Mouse (Mus musculus) hindbrain, embryonic 12.5 days (tissue): ENCODE results near the gene Dchs2. TPM values are rescaled to one million over a fixed set of nuclear protein-coding genes. Genes with fewer than 3 reads are reported as not detected.
A peak's percentile ranks its signal among the peaks of the same experiment; 100 is the strongest.

Source experiments
- ATAC-seq: fragments of 200-750 bp; cut with Nextera tagmentation; 2 replicates; pipeline ENCODE4 v1.8.0; 2017; ENCODE audit warnings: moderate TSS enrichment; ENCODE audit not compliant: low FRiP score
- H3K27ac ChIP-seq: fragments of 300-500 bp; sonication (generic); 2 replicates; pipeline ENCODE4 v1.5.1; 2016; ENCODE audit warnings: mild to moderate bottlenecking
- H3K27me3 ChIP-seq: fragments of 300-500 bp; sonication (generic); 2 replicates; pipeline ENCODE4 v1.6.1; 2016; ENCODE audit warnings: mild to moderate bottlenecking
- H3K36me3 ChIP-seq: fragments of 300-500 bp; sonication (generic); 2 replicates; pipeline ENCODE4 v1.6.1; 2016; ENCODE audit warnings: mild to moderate bottlenecking
- H3K4me1 ChIP-seq: fragments of 300-500 bp; sonication (generic); 2 replicates; pipeline ENCODE4 v1.6.1; 2016
- H3K4me2 ChIP-seq: fragments of 300-500 bp; sonication (generic); replicated peaks from 2 replicates; pipeline ENCODE4 v1.6.1; 2016; ENCODE audit warnings: mild to moderate bottlenecking
- H3K4me3 ChIP-seq: fragments of 300-500 bp; sonication (generic); 2 replicates; pipeline ENCODE4 v1.5.1; 2016; ENCODE audit warnings: mild to moderate bottlenecking
- H3K9ac ChIP-seq: fragments of 300-500 bp; sonication (generic); 2 replicates; pipeline ENCODE4 v1.6.1; 2016; ENCODE audit warnings: mild to moderate bottlenecking, moderate library complexity
- H3K9me3 ChIP-seq: fragments of 300-500 bp; sonication (generic); replicated peaks from 2 replicates; pipeline ENCODE4 v1.6.1; 2016; ENCODE audit warnings: mild to moderate bottlenecking
- WGBS: fragments of 180-500 bp; shearing (Covaris S2); methylation state at CpG from one replicate; pipeline ENCODE4 v1.1.7; 2016; 5-methylcytosine and 5-hydroxymethylcytosine counted together
- polyA plus RNA-seq: library from polyadenylated mRNA; unstranded; fragments of >200 nt; fragmentation: Nextera tagmentation; extraction: Ambion mirVana; gene quantifications from 2 replicates; pipeline ENCODE4 v1.2.1, GENCODE M21; 2016

Dchs2 gene
- polyA plus RNA-seq, 1 experiment from 2014 or later = 1.3 TPM

GRCm38 (mm10) chr3:83270982-83271381 is 143.2 kb downstream of the Dchs2 start:
- Histone ChIP-seq H3K9me3 (no peaks in the 10 kb centered on the region), H3K4me1 (no peaks in the 10 kb centered on the region), H3K36me3 (no peaks in the 10 kb centered on the region), H3K4me2 (no peak overlapping the region), H3K4me3 (no peak overlapping the region), H3K27me3 (no peaks in the 10 kb centered on the region), H3K27ac (no peak overlapping the region), H3K9ac (no peak overlapping the region)
- WGBS = 69% methylated on average over 9 of the region's 9 CpGs
- ATAC-seq = no peak

DNA sequence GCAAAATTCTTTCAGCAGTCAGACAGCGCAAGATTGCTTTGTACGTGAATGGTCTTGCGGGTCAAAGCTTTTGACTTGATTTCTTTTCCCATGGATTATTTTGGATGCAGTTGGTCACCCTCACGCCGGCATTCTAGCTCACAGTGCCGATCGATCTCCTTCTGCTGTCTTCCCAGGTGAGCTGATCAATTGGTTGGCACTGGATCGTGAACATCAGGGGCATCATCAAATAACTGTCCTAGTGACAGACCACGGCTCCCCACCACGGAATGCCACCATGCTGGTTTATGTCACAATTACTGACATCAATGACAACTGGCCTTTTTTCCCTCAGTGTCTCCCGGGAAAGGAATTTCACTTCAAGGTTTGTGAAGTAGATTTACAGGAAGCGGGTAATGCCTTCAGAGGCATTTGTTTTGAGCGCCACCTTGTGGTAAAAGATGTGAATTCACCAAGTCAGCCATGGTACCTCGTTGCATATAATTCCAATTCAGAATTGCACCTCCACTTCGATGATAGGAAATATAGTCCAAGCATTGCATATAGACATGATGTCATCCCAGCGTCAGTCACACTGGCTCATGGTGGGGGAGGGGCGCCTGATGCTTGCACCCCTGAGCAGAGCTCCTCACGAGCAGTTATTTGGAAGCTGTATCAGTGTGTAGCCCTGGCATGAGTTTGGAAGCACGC is 146.0 kb downstream of the Dchs2 start:
- Histone ChIP-seq H3K4me2 (peak overlapping the region; percentile 36), H3K27me3 (no peaks in the 10 kb centered on the region), H3K9ac (no peak overlapping the region), H3K36me3 (no peaks in the 10 kb centered on the region), H3K9me3 (no peaks in the 10 kb centered on the region), H3K4me1 (no peaks in the 10 kb centered on the region), H3K4me3 (no peak overlapping the region), H3K27ac (no peak overlapping the region)
- WGBS = 38% methylated on average over 19 of the region's 19 CpGs
- ATAC-seq = peak; percentile 73

DNA sequence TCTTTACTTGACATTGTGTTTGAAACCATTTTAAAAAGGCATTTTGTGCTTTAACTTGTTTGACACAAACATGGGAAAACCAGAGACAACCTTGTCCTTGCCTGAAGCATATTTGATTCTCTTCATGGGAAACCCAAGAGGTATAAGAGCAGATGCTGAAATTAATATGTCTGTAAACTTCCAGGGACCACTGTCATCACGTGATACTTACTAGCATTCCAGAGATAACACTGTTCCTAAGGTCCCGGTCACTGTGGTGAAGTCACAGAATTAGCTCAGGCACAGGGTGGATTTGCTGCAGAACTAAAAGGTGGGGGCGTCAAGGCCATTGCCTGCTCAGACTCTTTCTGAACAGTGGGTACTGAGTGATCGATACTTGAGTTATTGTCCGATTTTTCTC is 148.0 kb downstream of the Dchs2 start:
- H3K9ac ChIP-seq = no peak overlapping the region
- WGBS = 75% methylated on average over 5 of the region's 5 CpGs
- H3K4me3 ChIP-seq = no peak overlapping the region
- H3K27ac ChIP-seq = no peak overlapping the region
- no peaks in the 10 kb centered on the region for H3K4me1 ChIP-seq
- no peak overlapping the region for H3K4me2 ChIP-seq
- no peaks in the 10 kb centered on the region for H3K9me3 ChIP-seq
- ATAC-seq = no peak
- H3K27me3 ChIP-seq = no peaks in the 10 kb centered on the region
- no peaks in the 10 kb centered on the region for H3K36me3 ChIP-seq

DNA sequence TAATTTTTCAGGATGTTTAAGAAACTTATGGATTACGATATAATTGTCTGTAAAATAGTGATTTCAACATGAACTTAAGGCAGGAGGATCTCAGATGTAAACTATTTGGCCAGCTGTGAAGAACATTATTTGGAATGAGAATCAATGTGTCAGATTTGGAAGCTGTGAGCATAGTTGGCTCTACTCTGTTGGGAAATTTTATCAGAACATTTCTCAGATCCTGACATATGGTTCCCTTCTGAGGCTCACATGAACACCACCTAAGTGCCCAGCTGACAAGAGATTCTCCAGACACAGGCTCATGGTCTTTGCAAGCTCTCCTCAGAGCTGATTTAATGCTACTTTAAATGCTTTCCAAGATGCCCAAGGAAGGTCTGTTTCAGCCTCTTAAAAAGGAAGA is 156.1 kb downstream of the Dchs2 start:
- no peak overlapping the region for H3K9ac ChIP-seq
- no peaks in the 10 kb centered on the region for H3K27me3 ChIP-seq
- no peaks in the 10 kb centered on the region for H3K4me1 ChIP-seq
- no peaks in the 10 kb centered on the region for H3K36me3 ChIP-seq
- no peak for ATAC-seq
- H3K4me3 ChIP-seq = no peak overlapping the region
- no peak overlapping the region for H3K4me2 ChIP-seq
- H3K9me3 ChIP-seq = no peaks in the 10 kb centered on the region
- H3K27ac ChIP-seq = no peak overlapping the region
- WGBS = 79% methylated on average over 1 of the region's 1 CpGs

DNA sequence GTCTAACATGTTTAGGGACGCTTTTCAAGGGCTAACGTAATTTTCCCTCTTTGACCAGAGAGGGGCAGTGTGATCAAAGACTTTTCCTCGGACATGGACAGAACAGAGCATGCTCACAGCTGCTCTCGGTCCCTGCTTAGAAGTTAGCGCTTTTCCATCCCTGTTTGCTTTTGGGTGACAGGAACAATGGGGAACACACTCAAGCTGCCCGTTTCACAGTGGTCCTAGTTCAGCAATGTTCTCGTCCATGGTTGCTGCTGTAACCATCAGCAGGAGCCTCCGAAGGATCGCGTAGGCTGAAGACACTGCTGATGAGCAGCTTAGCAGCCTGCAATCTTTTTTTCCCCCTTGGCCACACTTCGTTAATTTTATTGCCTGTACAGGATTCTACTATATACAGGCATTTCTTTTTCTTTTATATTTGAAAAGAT is 159.2 kb downstream of the Dchs2 start:
- Histone ChIP-seq H3K9me3 (no peaks in the 10 kb centered on the region), H3K9ac (peak overlapping the region; percentile 51; the same call in 1 of the 2 replicates), H3K4me1 (no peaks in the 10 kb centered on the region), H3K27ac (0 out of 2 replicates have a peak overlapping the region, but pooled peaks have one; percentile 23), H3K27me3 (no peaks in the 10 kb centered on the region), H3K4me2 (peak overlapping the region; percentile 62), H3K4me3 (peak overlapping the region; percentile 43), H3K36me3 (no peaks in the 10 kb centered on the region)
- 5% methylated on average over 11 of the region's 11 CpGs for WGBS
- ATAC-seq = peak; percentile 91

- H3K4me3 ChIP-seq = no peak overlapping the region
- 61% methylated on average over 6 of the region's 6 CpGs for WGBS
- no peaks in the 10 kb centered on the region for H3K36me3 ChIP-seq
- no peaks in the 10 kb centered on the region for H3K9me3 ChIP-seq
- no peaks in the 10 kb centered on the region for H3K4me1 ChIP-seq
- no peaks in the 10 kb centered on the region for H3K27me3 ChIP-seq
- no peak overlapping the region for H3K9ac ChIP-seq
- no peak for ATAC-seq
- no peak overlapping the region for H3K27ac ChIP-seq
- no peak overlapping the region for H3K4me2 ChIP-seq
These were observed 160.5 kb downstream of the Dchs2 start for GRCm38 (mm10) chr3:83288118-83288840.

- ATAC-seq = no peak
- Histone ChIP-seq H3K9me3 (no peaks in the 10 kb centered on the region), H3K4me1 (no peaks in the 10 kb centered on the region), H3K27ac (no peak overlapping the region), H3K27me3 (no peaks in the 10 kb centered on the region), H3K9ac (no peak overlapping the region), H3K4me2 (no peak overlapping the region), H3K36me3 (no peaks in the 10 kb centered on the region), H3K4me3 (no peak overlapping the region)
These were observed 162.7 kb downstream of the Dchs2 start for GRCm38 (mm10) chr3:83290482-83290881.

DNA sequence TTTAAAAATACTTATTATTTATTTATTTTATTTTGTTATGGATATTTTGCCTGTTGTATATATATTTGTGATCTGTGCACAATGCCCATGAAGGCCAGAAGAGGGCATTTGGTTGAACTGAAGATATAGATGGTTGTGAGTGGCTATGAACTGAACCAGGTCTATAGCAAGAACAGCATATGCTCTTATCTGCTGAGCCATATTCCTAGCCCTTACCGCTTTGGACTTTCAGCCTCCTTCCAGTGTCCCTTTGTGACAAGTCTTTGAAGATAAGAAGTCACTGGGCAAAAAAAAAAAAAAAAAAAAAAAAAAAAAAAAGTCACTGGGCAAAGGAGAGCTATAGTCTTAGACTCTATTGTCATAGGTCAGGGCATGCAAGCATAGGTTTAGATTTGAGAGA is 163.2 kb downstream of the Dchs2 start:
- Histone ChIP-seq H3K9me3 (no peaks in the 10 kb centered on the region), H3K27ac (no peak overlapping the region), H3K4me3 (no peak overlapping the region), H3K27me3 (no peaks in the 10 kb centered on the region), H3K4me2 (no peak overlapping the region), H3K9ac (no peak overlapping the region), H3K4me1 (no peaks in the 10 kb centered on the region), H3K36me3 (no peaks in the 10 kb centered on the region)
- ATAC-seq = no peak
- WGBS = 88% methylated on average over 1 of the region's 1 CpGs

DNA sequence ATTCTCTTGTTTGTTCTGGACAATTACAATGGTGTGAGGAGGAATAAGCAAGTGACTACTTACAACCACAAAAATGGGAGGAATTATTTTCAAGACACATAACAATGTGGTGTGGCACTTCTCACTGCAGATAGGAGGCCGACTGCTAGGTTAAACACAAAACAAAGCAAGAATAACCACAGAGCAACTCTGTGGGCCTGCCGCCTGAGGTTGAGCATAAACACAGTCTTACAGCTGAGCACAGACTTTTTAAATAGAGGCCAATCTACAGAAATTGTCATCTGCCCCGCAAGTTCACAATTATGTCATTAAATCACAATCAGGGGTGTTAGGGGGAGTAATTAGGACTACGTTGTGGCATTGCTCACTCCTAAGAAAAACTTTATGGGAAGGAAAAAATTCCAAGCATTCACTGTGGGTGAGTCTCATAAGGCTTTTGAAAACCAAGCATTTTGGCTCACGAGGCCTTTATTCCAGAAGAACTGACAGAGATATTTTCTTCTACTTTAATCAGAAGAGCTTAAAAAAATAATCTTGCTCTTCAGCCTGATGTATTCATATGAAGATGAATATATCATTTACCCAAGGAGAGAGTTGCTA is 172.1 kb downstream of the Dchs2 start:
- no peak for ATAC-seq
- H3K4me2 ChIP-seq = no peak overlapping the region
- H3K9ac ChIP-seq = no peak overlapping the region
- H3K4me1 ChIP-seq = no peaks in the 10 kb centered on the region
- no peaks in the 10 kb centered on the region for H3K9me3 ChIP-seq
- no peak overlapping the region for H3K4me3 ChIP-seq
- 66% methylated on average over 5 of the region's 5 CpGs for WGBS
- H3K36me3 ChIP-seq = no peaks in the 10 kb centered on the region
- no peaks in the 10 kb centered on the region for H3K27me3 ChIP-seq
- H3K27ac ChIP-seq = no peak overlapping the region

GRCm38 (mm10) chr3:83303876-83304275 is 176.1 kb downstream of the Dchs2 start:
- Histone ChIP-seq H3K9ac (no peak overlapping the region), H3K27me3 (no peaks in the 10 kb centered on the region), H3K27ac (no peak overlapping the region), H3K9me3 (no peaks in the 10 kb centered on the region), H3K4me3 (no peak overlapping the region), H3K4me1 (no peaks in the 10 kb centered on the region), H3K4me2 (no peak overlapping the region), H3K36me3 (no peaks in the 10 kb centered on the region)
- WGBS = 73% methylated on average over 5 of the region's 5 CpGs
- ATAC-seq = no peak

GRCm38 (mm10) chr3:83345928-83346327 is 218.2 kb downstream of the Dchs2 start:
- H3K9ac ChIP-seq = no peak overlapping the region
- H3K4me1 ChIP-seq = no peaks in the 10 kb centered on the region
- H3K27me3 ChIP-seq = no peaks in the 10 kb centered on the region
- H3K9me3 ChIP-seq = no peaks in the 10 kb centered on the region
- no peak overlapping the region for H3K4me3 ChIP-seq
- H3K27ac ChIP-seq = no peak overlapping the region
- H3K4me2 ChIP-seq = no peak overlapping the region
- WGBS = 87% methylated on average over 3 of the region's 3 CpGs
- H3K36me3 ChIP-seq = no peaks in the 10 kb centered on the region
- no peak for ATAC-seq

DNA sequence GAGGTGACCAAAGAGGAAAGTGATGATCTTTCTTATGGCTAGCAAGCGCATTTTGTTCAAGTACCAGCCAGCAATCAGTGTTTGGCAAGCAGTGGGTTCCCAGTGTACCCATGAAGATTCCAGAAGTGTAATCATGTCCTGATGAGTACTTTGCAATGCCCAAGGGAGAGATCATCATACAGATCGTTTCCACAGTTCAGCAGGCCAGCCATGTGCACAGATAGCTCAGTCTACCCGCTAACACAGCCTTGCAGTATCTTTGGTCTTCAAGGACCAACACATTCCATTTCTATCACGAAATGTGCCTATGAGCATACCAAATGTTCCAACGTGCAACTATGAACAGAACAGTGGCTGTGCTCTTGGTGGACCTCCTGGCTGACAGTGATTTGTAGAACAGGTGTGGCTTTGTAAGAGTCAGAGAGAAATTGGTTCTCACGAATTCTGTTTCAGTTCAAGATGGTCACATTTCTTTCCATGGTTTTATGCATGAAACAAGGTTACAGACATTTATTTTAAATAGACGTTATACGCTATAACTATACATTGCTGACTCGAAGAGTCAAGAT is 240.8 kb downstream of the Dchs2 start:
- no peak for ATAC-seq
- Histone ChIP-seq H3K4me2 (no peak overlapping the region), H3K9me3 (no peaks in the 10 kb centered on the region), H3K27ac (no peak overlapping the region), H3K36me3 (no peaks in the 10 kb centered on the region), H3K4me3 (no peak overlapping the region), H3K9ac (no peak overlapping the region), H3K4me1 (no peaks in the 10 kb centered on the region), H3K27me3 (no peaks in the 10 kb centered on the region)
- 90% methylated on average over 9 of the region's 9 CpGs for WGBS
